Mouse (Mus musculus): Measurements from ENCODE around the gene Kcnma1. TPM values are rescaled to one million over a fixed set of nuclear protein-coding genes. Genes with fewer than 3 reads are reported as not detected.

The Kcnma1 gene
- polyA plus RNA-seq, 1 experiment from 2014 or later: 0.16 TPM

GRCm38 (mm10) chr14:23521080-23521684, 493.1 kb downstream of the Kcnma1 start:
- Histone ChIP-seq H3K4me1 (no peaks in the 10 kb centered on the region), H3K27me3 (ENCODE audit: insufficient read depth, poor library complexity, severe bottlenecking) (no peaks in the 10 kb centered on the region), H3K4me3 (no peak overlapping the region), H3K27ac (no peak overlapping the region), H3K9me3 (no peaks in the 10 kb centered on the region), H3K36me3 (no peaks in the 10 kb centered on the region)
- 49% methylated on average over 10 of the region's 10 CpGs for WGBS
- DNase-seq (ENCODE audit: low spot score): no peak

- DNase-seq (ENCODE audit: low spot score): no peak
- Histone ChIP-seq H3K4me1 (no peaks in the 10 kb centered on the region), H3K36me3 (no peaks in the 10 kb centered on the region), H3K4me3 (no peak overlapping the region), H3K27me3 (ENCODE audit: insufficient read depth, poor library complexity, severe bottlenecking) (no peaks in the 10 kb centered on the region), H3K9me3 (no peaks in the 10 kb centered on the region), H3K27ac (no peak overlapping the region)
- 79% methylated on average over 2 of the region's 2 CpGs for WGBS
Measured at GRCm38 (mm10) chr14:23517374-23517773, 496.9 kb downstream of the Kcnma1 start.

- H3K27me3 ChIP-seq (ENCODE audit: insufficient read depth, poor library complexity, severe bottlenecking): no peaks in the 10 kb centered on the region
- DNase-seq (ENCODE audit: low spot score): no peak
- no peaks in the 10 kb centered on the region for H3K9me3 ChIP-seq
- 71% methylated on average over 5 of the region's 5 CpGs for WGBS
- no peak overlapping the region for H3K27ac ChIP-seq
- H3K36me3 ChIP-seq: no peaks in the 10 kb centered on the region
- no peak overlapping the region for H3K4me3 ChIP-seq
- H3K4me1 ChIP-seq: no peaks in the 10 kb centered on the region
Measured at GRCm38 (mm10) chr14:23509792-23510191, 504.5 kb downstream of the Kcnma1 start.

- DNase-seq (ENCODE audit: low spot score): no peak
- Histone ChIP-seq H3K4me1 (peaks cover 11% of the 10 kb centered on the region; the same call in 1 of the 2 replicates), H3K27ac (no peak overlapping the region), H3K27me3 (ENCODE audit: insufficient read depth, poor library complexity, severe bottlenecking) (no peaks in the 10 kb centered on the region), H3K4me3 (no peak overlapping the region), H3K36me3 (no peaks in the 10 kb centered on the region), H3K9me3 (no peaks in the 10 kb centered on the region)
- 28% methylated on average over 8 of the region's 8 CpGs for WGBS
Measured at GRCm38 (mm10) chr14:23502236-23502790, 512.0 kb downstream of the Kcnma1 start.

- Histone ChIP-seq H3K4me3 (no peak overlapping the region), H3K27me3 (ENCODE audit: insufficient read depth, poor library complexity, severe bottlenecking) (no peaks in the 10 kb centered on the region)
- WGBS: 83% methylated on average over 3 of the region's 3 CpGs
Measured at GRCm38 (mm10) chr14:23496801-23497200, 517.5 kb downstream of the Kcnma1 start.

GRCm38 (mm10) chr14:23496236-23496740, 518.0 kb downstream of the Kcnma1 start:
- DNase-seq (ENCODE audit: low spot score): no peak
- no peaks in the 10 kb centered on the region for H3K4me1 ChIP-seq
- H3K4me3 ChIP-seq: no peak overlapping the region
- H3K27ac ChIP-seq: no peak overlapping the region
- no peaks in the 10 kb centered on the region for H3K9me3 ChIP-seq
- 73% methylated on average over 4 of the region's 4 CpGs for WGBS
- H3K36me3 ChIP-seq: no peaks in the 10 kb centered on the region
- H3K27me3 ChIP-seq (ENCODE audit: insufficient read depth, poor library complexity, severe bottlenecking): no peaks in the 10 kb centered on the region

More at GRCm38 (mm10) chr14:23496801-23497200, 517.5 kb downstream of the Kcnma1 start:
- Histone ChIP-seq H3K9me3 (no peaks in the 10 kb centered on the region), H3K27ac (no peak overlapping the region), H3K36me3 (no peaks in the 10 kb centered on the region), H3K4me1 (peaks cover 2% of the 10 kb centered on the region; the same call in 1 of the 2 replicates)
- no peak for DNase-seq (ENCODE audit: low spot score)

- Histone ChIP-seq H3K27ac (no peak overlapping the region), H3K4me1 (no peaks in the 10 kb centered on the region), H3K4me3 (no peak overlapping the region), H3K36me3 (no peaks in the 10 kb centered on the region), H3K9me3 (no peaks in the 10 kb centered on the region), H3K27me3 (ENCODE audit: insufficient read depth, poor library complexity, severe bottlenecking) (no peaks in the 10 kb centered on the region)
- no peak for DNase-seq (ENCODE audit: low spot score)
- 74% methylated on average over 3 of the region's 3 CpGs for WGBS
Measured at GRCm38 (mm10) chr14:23494496-23494800, 519.8 kb downstream of the Kcnma1 start.

- Histone ChIP-seq H3K27me3 (ENCODE audit: insufficient read depth, poor library complexity, severe bottlenecking) (no peaks in the 10 kb centered on the region), H3K9me3 (no peaks in the 10 kb centered on the region), H3K27ac (no peak overlapping the region), H3K36me3 (no peaks in the 10 kb centered on the region), H3K4me1 (no peaks in the 10 kb centered on the region), H3K4me3 (no peak overlapping the region)
- DNase-seq (ENCODE audit: low spot score): no peak
- WGBS: 85% methylated on average over 8 of the region's 8 CpGs
Measured at GRCm38 (mm10) chr14:23493750-23494495, 520.4 kb downstream of the Kcnma1 start.

GRCm38 (mm10) chr14:23492581-23493360, 521.5 kb downstream of the Kcnma1 start:
- Histone ChIP-seq H3K9me3 (no peaks in the 10 kb centered on the region), H3K27me3 (ENCODE audit: insufficient read depth, poor library complexity, severe bottlenecking) (no peaks in the 10 kb centered on the region), H3K36me3 (no peaks in the 10 kb centered on the region), H3K4me1 (no peaks in the 10 kb centered on the region), H3K27ac (no peak overlapping the region), H3K4me3 (no peak overlapping the region)
- 87% methylated on average over 9 of the region's 9 CpGs for WGBS
- no peak for DNase-seq (ENCODE audit: low spot score)

- Histone ChIP-seq H3K4me3 (no peak overlapping the region), H3K9me3 (no peaks in the 10 kb centered on the region), H3K27ac (no peak overlapping the region), H3K27me3 (ENCODE audit: insufficient read depth, poor library complexity, severe bottlenecking) (no peaks in the 10 kb centered on the region), H3K36me3 (no peaks in the 10 kb centered on the region), H3K4me1 (no peaks in the 10 kb centered on the region)
- no peak for DNase-seq (ENCODE audit: low spot score)
- WGBS: 22% methylated on average over 2 of the region's 2 CpGs
Measured at GRCm38 (mm10) chr14:23491359-23491758, 522.9 kb downstream of the Kcnma1 start.

GRCm38 (mm10) chr14:23486687-23487086, 527.6 kb downstream of the Kcnma1 start:
- Histone ChIP-seq H3K9me3 (no peaks in the 10 kb centered on the region), H3K4me1 (no peaks in the 10 kb centered on the region), H3K4me3 (no peak overlapping the region), H3K27ac (no peak overlapping the region), H3K36me3 (no peaks in the 10 kb centered on the region), H3K27me3 (ENCODE audit: insufficient read depth, poor library complexity, severe bottlenecking) (no peaks in the 10 kb centered on the region)
- WGBS: 85% methylated on average over 1 of the region's 1 CpGs
- no peak for DNase-seq (ENCODE audit: low spot score)

- Histone ChIP-seq H3K4me3 (no peak overlapping the region), H3K27ac (no peak overlapping the region), H3K9me3 (no peaks in the 10 kb centered on the region), H3K27me3 (ENCODE audit: insufficient read depth, poor library complexity, severe bottlenecking) (no peaks in the 10 kb centered on the region), H3K36me3 (no peaks in the 10 kb centered on the region), H3K4me1 (no peaks in the 10 kb centered on the region)
- no peak for DNase-seq (ENCODE audit: low spot score)
- WGBS: 75% methylated on average over 7 of the region's 7 CpGs
Measured at GRCm38 (mm10) chr14:23485802-23486500, 528.3 kb downstream of the Kcnma1 start.
